Mouse (Mus musculus): Measurements from ENCODE around the gene Srpx. TPM values are rescaled to one million over a fixed set of nuclear protein-coding genes. Genes with fewer than 3 reads are reported as not detected.
A peak's percentile ranks its signal among the peaks of the same experiment; 100 is the strongest.

Gene Srpx
- total RNA-seq (2021) = 10 to 100 TPM; 11.8 to 12.0 TPM

DNA sequence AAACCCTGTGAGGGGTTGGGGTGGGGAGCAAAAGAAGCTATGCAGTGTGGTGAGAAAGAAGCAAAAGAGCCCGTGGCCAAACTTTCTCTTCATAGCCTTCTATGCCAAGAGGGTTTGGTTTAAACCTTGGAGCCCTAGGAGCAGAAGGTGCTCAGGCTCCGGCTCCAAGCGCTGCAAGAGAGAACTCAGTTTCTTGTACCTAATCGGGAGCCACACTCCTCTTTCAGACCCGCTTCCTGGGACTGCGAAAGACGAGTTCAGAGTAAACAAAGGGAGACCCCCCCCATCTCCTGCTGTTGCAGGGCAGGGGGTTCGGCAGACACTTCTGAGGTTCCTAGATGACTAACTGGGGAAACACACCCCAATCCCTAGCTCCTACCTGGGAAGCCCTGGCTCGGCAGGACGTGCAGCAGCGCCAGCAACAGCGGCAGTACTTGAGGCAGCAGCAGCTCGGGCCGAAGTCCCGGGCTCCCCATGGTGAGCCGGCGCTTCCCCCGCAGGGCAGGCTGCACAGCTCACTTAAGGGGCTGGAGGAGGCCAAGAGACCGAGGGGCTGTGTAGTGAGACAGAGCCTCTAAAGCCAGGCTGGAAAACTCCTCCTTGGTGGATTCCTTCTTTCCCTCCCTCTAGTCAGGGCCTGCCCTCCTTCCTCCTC, at the start of gene Srpx:
Gene Srpx, minus strand, starts transcription at position 645 of the 655 bp plus-strand sequence.
- peak; percentile 21 for DNase-seq

DNA sequence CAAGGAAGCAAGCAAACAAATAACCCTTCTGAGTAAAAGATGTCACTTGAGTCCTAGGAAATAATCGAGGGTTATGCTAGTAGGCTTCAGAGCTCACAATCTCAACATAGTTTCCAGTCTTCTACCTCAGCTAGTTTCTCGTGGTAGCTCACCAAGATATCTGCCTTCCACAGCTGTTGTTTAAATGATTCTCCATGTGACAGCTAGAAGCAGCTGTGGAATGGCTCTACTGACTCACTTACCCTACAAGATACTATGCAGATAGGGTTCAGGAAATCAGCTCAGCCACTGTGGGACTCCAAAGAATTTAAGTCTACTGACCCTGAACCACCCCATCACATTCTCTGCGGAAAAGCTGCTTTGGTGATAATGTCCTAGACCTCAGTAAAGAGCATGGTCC, 34.9 kb upstream of the Srpx start:
- DNase-seq = no peak

- DNase-seq = no peak
Observed at GRCm38 (mm10) chrX:10115780-10116179, 1.7 kb downstream of the Srpx start.

DNA sequence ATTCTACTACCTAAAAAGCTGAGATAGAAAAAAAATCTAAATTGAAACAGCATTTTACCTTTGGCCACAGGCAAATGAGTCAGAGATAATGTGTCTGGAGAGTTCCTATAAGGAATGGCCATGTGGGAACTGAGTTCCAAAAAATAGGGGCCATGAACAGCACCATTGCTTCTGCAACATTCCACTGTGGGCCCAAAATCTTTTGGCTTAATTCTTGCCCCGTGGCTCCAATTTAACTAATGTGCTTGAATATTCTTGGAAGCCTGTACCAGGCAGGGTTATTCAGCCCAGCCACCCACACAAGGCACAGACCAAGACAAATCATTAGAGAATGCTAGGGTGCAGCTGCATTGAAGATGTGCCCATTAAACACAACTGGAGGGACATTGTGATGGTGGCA, 6.8 kb downstream of the Srpx start:
- DNase-seq = no peak

DNA sequence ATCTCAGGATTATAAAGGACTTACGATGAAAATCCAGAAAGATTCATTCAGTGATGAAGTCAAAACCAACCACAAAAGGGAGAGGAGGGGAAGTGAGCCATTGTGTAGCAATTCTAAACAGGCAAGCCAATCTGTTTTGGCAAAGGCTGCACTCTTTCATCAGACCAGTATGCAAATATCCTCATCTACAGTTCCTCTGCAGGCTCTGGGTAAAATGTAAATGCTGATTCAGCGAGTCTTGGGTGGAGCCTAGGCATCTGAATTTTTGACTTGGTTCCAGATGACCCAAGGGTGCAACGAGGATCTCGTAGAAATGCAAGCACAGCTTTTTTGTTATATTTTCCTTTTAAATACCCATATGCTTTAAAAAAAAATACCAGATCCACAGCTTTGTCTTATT, 9.0 kb downstream of the Srpx start:
- no peak for DNase-seq

DNA sequence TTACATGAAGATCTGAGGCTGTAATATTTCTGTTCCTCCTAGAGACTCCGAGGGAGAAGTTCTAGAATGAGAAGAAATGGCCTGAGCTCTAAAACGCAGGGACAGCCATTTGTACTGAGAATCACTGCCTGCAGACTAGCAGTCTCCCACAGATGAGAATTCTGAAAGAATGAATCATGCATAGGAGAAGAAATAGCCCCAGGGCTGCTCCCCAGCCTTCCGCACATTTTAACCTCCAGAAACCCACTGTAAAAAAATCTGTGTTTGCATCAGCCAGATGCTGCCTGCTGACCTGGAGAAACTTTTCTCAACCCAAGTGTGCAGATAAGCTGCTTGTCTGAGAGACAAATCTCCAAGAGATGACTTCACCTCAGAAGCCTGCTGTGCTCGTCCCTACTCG, 12.0 kb downstream of the Srpx start:
- DNase-seq = no peak

DNA sequence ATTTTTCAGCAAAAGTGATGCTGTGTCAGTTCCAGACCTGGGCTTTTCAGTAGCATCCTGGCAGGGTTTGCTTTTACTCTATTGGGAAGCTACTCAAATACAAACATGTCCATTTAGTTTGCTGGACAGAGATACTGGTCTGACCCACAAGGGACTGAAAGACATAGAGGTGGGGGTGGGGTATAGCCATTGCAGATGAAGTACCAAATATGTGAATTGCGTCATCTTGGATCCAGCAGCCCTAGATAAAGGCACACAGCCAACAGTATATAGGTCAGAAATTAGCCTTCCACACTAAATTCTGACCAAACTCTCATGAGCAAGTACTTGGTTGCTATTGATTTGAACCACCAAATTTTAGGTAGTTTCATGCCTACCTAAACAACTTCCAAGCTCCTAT, 14.8 kb downstream of the Srpx start:
- DNase-seq = no peak

GRCm38 (mm10) chrX:10095797-10096196, 21.7 kb downstream of the Srpx start:
- no peak for DNase-seq

DNA sequence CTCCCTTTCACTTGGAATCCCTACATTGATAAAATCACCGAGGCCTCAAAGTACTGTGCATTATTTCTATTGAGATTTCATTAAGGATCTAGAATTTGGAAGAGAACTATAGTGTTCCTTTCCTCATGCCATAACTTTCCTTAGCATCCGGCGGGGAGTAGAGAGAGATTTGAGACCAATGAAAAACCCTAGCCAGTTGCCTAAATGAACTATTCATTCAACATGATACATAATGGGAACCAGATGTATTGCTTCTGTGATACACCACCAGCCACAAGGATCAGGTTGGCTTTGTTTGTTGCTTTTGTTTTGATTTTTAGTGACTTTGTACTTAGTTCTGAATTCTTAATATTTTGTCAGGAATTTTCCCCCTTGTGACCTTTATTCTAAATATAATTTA, 37.1 kb downstream of the Srpx start:
- no peak for DNase-seq

- DNase-seq = no peak
Observed at GRCm38 (mm10) chrX:10079981-10080380, 37.5 kb downstream of the Srpx start.

DNA sequence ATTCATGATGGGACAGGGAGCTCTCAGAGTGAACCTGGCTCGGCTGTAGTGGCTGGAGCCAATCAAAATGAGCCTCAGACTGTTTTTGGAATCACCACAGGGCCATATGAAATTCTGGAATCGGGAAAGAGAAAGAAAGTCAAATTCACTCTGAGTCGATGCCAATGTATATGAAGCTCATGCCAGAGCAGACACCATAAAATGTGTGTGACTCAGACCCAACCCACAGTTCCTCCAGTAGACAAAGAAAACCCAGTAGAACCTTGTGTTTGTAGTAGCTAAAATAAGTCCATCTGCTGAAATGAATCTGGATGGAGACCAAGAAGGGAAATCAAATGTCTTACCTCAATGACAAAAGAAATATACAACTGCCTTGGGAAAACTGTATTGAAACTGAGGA, 43.5 kb downstream of the Srpx start:
- no peak for DNase-seq

- no peak for DNase-seq
Observed at GRCm38 (mm10) chrX:10071529-10071928, 46.0 kb downstream of the Srpx start.

- peak; percentile 14 for DNase-seq
Observed at GRCm38 (mm10) chrX:10070689-10071088, 46.8 kb downstream of the Srpx start.

DNA sequence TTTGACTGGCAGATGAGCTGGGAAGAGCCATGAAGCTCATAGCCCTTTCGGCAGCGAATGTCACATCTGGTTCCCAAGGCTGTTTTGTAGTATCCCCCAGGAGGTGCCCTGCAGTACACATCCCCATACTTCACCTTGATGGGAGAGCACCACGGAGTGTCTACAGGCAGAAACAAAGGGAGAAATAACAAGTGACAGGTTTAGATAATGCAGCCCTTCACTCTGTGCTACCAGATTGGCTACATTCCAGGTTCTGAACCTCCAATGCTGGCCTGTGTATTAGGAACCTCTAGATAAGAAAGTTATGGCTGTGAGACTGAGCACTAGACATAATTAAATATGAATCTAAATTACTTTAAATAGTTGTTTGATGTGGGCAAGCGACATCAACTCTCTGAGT, 48.1 kb downstream of the Srpx start:
- DNase-seq = no peak

- no peak for DNase-seq
Observed at GRCm38 (mm10) chrX:10063781-10064180, 53.7 kb downstream of the Srpx start.

- no peak for DNase-seq
Observed at GRCm38 (mm10) chrX:10063361-10063760, 54.1 kb downstream of the Srpx start.

- peak; percentile 6 for DNase-seq
Observed at GRCm38 (mm10) chrX:10062201-10062600, 55.3 kb downstream of the Srpx start.

GRCm38 (mm10) chrX:10034666-10035065, 82.8 kb downstream of the Srpx start:
- no peak for DNase-seq

DNA sequence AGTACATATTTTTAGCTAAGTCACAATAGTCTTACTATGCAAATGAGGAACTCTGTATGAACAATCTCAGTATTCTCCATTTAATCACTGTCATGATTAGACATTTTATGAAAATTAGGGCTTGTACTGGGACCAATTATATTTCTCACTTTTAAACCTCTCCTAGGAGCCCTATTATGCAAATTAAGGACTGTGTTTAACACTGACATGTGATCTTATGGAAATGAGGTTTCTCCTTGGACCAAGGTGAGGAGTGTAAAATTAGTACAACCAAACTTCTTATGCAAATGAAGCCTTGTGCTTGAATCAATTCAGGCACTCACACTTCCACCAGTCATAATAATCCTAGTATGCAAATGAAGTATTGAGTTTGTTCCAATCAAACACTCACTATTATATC, 107.3 kb downstream of the Srpx start:
- no peak for DNase-seq

DNA sequence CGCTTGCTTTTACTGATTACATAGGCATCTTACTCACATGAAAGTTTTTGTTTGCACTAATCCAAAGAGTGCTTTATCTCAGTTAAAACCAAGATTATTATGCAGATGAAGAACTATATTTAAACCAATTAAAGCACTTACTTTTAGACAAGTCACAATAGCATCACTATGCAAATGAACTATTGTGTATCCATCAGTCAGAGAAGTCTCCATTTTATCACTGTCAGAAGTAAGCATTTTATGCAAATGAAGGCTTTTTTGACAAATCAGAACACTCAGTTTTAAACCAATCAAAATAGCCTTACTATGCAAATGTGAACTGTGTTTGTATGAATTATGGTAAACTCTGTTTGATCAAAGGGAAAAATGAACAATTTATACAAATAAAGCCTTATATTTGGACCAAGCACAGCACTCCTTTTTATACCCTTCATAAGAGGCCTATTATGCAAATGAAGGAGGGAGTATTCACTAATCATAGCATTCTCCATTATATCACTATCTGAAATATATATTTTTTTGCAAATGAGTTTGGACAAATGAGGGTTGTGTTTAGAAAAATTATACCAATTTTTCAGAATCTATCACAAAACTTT, 109.7 kb downstream of the Srpx start:
- no peak for DNase-seq

DNA sequence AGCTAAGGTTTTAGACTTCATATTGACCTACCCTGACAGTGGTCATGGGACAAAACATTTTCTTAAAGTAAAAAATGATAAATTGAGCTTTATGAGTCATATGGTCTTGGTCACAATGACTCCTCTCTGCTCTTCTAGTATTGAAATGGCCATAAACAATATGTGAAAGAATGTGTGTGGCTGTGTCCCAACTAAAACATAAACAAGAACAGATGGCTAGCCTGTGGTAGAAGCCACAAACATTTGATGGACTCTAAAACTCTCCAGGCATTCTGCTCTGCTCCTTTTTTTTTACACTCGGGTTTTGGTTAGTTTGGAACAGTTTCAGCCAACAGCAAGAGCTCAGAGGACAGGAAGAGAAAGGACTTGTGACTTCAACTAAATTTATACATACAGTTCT, 111.6 kb downstream of the Srpx start:
- no peak for DNase-seq

GRCm38 (mm10) chrX:10000718-10001117, 116.8 kb downstream of the Srpx start:
- DNase-seq = no peak
